Mouse (Mus musculus) heart, embryonic 13.5 days (tissue): Measurements from ENCODE around the gene Mark2. TPM values are rescaled to one million over a fixed set of nuclear protein-coding genes. Genes with fewer than 3 reads are reported as not detected.

Experiments used
- ATAC-seq: fragments of 200-750 bp; cut with Nextera tagmentation; 2 replicates; pipeline ENCODE4 v1.8.0; 2017; ENCODE audit warnings: moderate TSS enrichment; ENCODE audit not compliant: insufficient number of reproducible peaks, low FRiP score, low TSS enrichment; ENCODE audit errors: extremely low read depth
- H3K27ac ChIP-seq: fragments of 300-500 bp; sonication (generic); replicated peaks from 2 replicates; pipeline ENCODE4 v1.5.1; 2015; ENCODE audit warnings: moderate library complexity, mild to moderate bottlenecking, inconsistent platforms
- H3K27me3 ChIP-seq: fragments of 300-500 bp; sonication (generic); replicated peaks from 2 replicates; pipeline ENCODE4 v1.6.1; 2015; ENCODE audit warnings: mild to moderate bottlenecking, inconsistent platforms
- H3K36me3 ChIP-seq: fragments of 300-500 bp; sonication (generic); 2 replicates; pipeline ENCODE4 v1.6.1; 2015; ENCODE audit warnings: mild to moderate bottlenecking, inconsistent platforms
- H3K4me1 ChIP-seq: fragments of 300-500 bp; sonication (generic); 2 replicates; pipeline ENCODE4 v1.6.1; 2015; ENCODE audit warnings: inconsistent platforms
- H3K4me2 ChIP-seq: fragments of 300-500 bp; sonication (generic); 2 replicates; pipeline ENCODE4 v1.6.1; 2015; ENCODE audit warnings: inconsistent platforms, mild to moderate bottlenecking, moderate library complexity
- H3K4me3 ChIP-seq: fragments of 300-500 bp; sonication (generic); 2 replicates; pipeline ENCODE4 v1.5.1; 2015; ENCODE audit warnings: moderate library complexity, mild to moderate bottlenecking, inconsistent platforms
- H3K9ac ChIP-seq: fragments of 300-500 bp; sonication (generic); 2 replicates; pipeline ENCODE4 v1.6.1; 2015; ENCODE audit warnings: inconsistent platforms, mild to moderate bottlenecking, moderate library complexity
- H3K9me3 ChIP-seq: fragments of 300-500 bp; sonication (generic); 2 replicates; pipeline ENCODE4 v1.6.1; 2016; ENCODE audit warnings: inconsistent platforms
- WGBS: fragments of 180-500 bp; shearing (Covaris S2); methylation state at CpG from one replicate; pipeline ENCODE4 v1.1.7; 2015; ENCODE audit warnings: mixed read lengths; 5-methylcytosine and 5-hydroxymethylcytosine counted together
- polyA plus RNA-seq: library from polyadenylated mRNA; unstranded; fragments of >200 nt; fragmentation: Nextera tagmentation; extraction: Ambion mirVana; gene quantifications from 2 replicates; pipeline ENCODE4 v1.2.1, GENCODE M21; 2015

The Mark2 gene
- polyA plus RNA-seq, 1 experiment from 2014 or later, result 27.3 TPM

DNA sequence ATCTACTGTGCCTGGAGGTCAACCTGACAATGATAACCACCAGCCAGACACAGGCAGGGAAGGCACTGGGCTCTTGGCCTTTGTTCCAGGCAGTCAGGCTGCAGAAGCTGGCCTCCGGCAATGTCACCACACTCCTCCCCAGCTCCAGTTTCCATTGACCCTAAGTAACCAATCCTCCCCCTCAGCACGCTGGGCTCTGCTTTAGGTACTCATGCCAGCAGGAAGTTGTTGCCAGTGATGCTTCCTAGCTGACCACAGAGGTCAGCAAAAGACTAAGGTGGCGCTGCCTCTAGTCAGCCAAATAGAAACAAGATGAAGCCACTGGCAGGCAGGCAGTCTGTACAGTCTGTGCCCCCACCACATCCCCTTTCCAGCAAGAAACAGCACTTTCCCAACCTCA is 34.7 kb downstream of the Mark2 start:
- WGBS, result 57% methylated on average over 3 of the region's 3 CpGs

DNA sequence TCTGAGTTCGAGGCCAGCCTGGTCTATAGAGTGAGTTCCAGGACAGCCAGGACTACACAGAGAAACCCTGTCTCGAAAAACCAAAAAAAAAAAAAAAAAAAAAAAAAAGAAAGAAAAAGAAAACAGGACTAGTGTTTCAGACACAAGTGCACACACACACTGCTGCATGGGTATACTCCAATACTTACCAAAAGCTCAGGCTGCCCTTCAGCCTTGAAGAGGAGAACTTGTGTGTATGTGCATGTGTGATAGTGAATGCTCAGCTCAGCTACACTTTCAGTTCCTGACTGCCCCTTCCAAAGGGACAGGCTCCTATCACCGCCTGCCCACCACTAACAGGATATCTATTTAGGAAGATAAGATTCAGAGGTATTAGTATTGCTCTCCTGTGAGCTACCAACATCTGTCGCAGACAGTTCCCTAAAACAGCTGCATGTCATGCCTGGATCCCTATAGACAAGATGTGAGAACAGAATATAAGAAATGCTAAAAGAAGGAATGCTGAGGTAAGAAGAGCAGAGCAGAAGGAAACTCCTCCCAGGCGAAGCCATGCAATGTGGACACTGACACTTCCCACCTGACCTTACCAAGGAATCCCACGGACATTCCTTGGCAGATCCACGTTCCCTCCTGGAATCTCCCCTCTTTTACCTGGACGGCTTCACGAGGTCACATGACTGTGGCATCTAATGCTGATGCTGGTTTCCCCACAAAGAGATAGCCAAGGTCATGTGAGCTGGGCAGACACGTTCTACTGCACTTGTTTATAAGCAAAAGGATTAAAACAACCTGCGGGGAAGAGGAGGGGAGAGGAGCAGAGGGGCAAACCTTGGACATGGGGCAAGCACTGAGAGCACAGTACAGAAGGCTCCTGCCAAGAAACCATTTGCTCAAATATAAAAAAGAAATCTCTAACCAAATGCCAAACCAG is 36.0 kb downstream of the Mark2 start:
- no peak for ATAC-seq
- no peak overlapping the region for H3K4me3 ChIP-seq

More for the DNA sequence above, 34.7 kb downstream of the Mark2 start:
- no peaks in the 10 kb centered on the region for H3K27me3 ChIP-seq
- 0 out of 2 replicates have a peak overlapping the region, but pooled peaks have one; percentile 52 for H3K27ac ChIP-seq
- no peak for ATAC-seq
- no peak overlapping the region for H3K4me3 ChIP-seq
- H3K4me1 ChIP-seq, result peaks cover 84% of the 10 kb centered on the region
- no peak overlapping the region; the same call in 1 of the 2 replicates for H3K9ac ChIP-seq
- H3K4me2 ChIP-seq, result no peak overlapping the region
- no peaks in the 10 kb centered on the region for H3K36me3 ChIP-seq
- no peaks in the 10 kb centered on the region for H3K9me3 ChIP-seq

DNA sequence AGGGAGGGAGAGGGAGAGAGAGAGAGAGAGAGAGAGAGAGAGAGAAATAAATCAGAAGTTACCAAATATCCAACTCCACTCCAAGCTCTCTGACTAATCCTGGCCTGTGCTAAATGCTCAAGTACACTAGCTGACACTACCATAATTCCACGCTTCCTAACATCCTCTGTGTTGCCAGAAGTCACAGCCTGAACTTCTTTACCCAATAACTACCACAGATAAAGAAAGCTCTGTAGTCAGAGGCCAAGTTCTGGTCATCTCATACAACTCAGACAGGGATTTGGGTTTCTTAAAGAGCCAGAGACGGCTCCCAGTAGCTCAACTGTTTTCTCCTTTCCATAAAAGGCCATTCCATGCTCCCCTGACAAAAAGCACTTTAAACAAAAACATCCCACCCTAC is 36.9 kb downstream of the Mark2 start:
- H3K4me1 ChIP-seq, result peaks cover 70% of the 10 kb centered on the region

More for the DNA sequence above, 36.0 kb downstream of the Mark2 start:
- Histone ChIP-seq H3K27me3 (no peaks in the 10 kb centered on the region), H3K4me1 (peaks cover 78% of the 10 kb centered on the region), H3K9me3 (no peaks in the 10 kb centered on the region), H3K9ac (0 out of 2 replicates have a peak overlapping the region, but pooled peaks have one; percentile 26), H3K4me2 (no peak overlapping the region), H3K36me3 (no peaks in the 10 kb centered on the region), H3K27ac (peak overlapping the region; percentile 21; the same call in 1 of the 2 replicates)
- WGBS, result 50% methylated on average over 10 of the region's 11 CpGs

DNA sequence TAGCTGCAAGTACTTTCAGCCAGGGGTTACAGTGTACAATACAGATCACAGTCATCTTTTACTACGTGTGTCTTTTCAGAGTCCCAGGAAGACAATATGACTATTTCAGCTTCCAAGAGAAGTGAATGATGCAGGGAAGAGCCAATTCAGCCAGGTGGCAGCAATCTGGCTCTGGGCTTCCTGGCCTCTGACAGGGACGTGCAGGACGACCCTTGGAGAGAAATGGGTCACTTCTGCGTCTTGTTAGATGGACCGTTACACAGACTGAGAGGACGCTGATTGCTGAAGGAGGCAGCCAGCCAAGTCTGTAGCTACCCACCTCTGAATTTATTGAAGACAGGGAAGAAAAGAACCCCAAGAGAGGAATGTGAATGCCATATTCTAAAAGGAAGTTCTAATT is 37.9 kb downstream of the Mark2 start:
- Histone ChIP-seq H3K4me1 (peaks cover 68% of the 10 kb centered on the region), H3K9me3 (no peaks in the 10 kb centered on the region)
- WGBS, result 67% methylated on average over 6 of the region's 6 CpGs

More for the DNA sequence above, 36.9 kb downstream of the Mark2 start:
- no peak for ATAC-seq
- H3K4me2 ChIP-seq, result no peak overlapping the region
- H3K4me3 ChIP-seq, result no peak overlapping the region
- H3K27me3 ChIP-seq, result no peaks in the 10 kb centered on the region
- no peaks in the 10 kb centered on the region for H3K9me3 ChIP-seq
- H3K27ac ChIP-seq, result no peak overlapping the region; the same call in 1 of the 2 replicates
- WGBS, result 52% methylated on average over 2 of the region's 2 CpGs
- H3K36me3 ChIP-seq, result peaks cover 6% of the 10 kb centered on the region
- H3K9ac ChIP-seq, result no peak overlapping the region

DNA sequence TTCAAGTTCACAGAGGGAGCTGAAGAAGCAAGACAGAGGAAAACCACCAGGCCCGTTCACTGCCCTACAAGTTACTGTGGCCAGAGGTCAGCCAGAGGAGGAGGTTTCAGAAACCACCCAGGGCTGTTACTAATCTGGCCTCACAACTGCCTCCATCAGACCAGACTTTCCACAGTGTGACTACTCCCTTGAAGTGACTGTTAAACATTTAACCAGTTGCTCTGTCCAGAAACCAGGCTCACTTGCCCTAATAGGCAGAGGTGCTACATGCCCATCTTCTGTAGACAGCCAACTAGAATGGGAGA is 39.2 kb downstream of the Mark2 start:
- Histone ChIP-seq H3K27ac (peak overlapping the region; percentile 41; the same call in 1 of the 2 replicates), H3K4me2 (no peak overlapping the region), H3K9me3 (no peaks in the 10 kb centered on the region), H3K27me3 (no peaks in the 10 kb centered on the region), H3K9ac (no peak overlapping the region), H3K4me1 (peaks cover 60% of the 10 kb centered on the region), H3K4me3 (no peak overlapping the region), H3K36me3 (peaks cover 11% of the 10 kb centered on the region)
- 73% methylated on average over 1 of the region's 1 CpGs for WGBS
- ATAC-seq, result no peak

More for the DNA sequence above, 37.9 kb downstream of the Mark2 start:
- ATAC-seq, result no peak
- Histone ChIP-seq H3K27me3 (no peaks in the 10 kb centered on the region), H3K9ac (no peak overlapping the region), H3K4me3 (no peak overlapping the region), H3K4me2 (no peak overlapping the region), H3K36me3 (peaks cover 11% of the 10 kb centered on the region), H3K27ac (no peak overlapping the region)

DNA sequence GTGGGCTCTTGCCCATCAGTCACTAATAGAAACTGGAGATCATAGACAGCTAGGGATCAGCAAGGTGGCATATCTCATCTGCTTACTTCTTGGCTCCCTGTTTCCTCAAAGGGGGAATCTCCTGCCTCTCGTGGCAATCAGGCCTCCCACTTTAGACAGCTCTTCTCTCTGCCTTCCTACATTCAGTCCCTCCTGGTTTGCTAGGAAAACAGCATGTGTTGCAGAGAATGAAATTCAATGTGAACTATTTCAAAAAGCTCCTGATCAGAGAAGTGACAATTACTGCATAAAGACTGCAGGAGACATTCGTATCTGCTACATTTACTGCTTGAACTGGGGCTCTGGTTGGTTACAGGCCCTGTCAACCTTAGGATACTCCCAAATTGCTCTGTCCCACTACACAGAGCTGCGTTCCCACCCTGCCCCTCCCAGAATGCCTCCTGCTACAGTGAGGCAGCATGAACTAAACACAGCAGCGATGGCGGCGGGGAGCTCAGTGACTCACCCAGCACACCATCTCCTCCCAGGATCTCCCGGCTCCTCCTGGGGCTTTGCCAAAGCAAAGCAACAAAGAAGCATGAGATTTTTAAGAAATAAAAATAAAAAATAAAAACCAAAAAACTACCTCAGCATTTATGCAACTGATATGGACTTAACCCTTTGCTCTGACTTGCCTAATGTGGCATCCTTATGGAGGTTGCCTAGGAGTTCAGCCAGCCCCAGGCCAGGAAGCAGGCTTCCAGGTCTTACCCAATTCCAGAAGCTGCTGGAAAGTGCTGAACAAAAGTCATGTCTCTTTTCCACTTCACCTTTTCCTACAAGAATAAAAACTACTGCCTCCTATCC is 39.8 kb downstream of the Mark2 start:
- Histone ChIP-seq H3K4me2 (no peak overlapping the region), H3K27ac (peak overlapping the region; percentile 41; the same call in 1 of the 2 replicates), H3K9me3 (no peaks in the 10 kb centered on the region), H3K27me3 (no peaks in the 10 kb centered on the region), H3K9ac (no peak overlapping the region), H3K36me3 (peaks cover 11% of the 10 kb centered on the region), H3K4me1 (peaks cover 57% of the 10 kb centered on the region), H3K4me3 (no peak overlapping the region)
- ATAC-seq, result no peak
- 65% methylated on average over 7 of the region's 7 CpGs for WGBS

DNA sequence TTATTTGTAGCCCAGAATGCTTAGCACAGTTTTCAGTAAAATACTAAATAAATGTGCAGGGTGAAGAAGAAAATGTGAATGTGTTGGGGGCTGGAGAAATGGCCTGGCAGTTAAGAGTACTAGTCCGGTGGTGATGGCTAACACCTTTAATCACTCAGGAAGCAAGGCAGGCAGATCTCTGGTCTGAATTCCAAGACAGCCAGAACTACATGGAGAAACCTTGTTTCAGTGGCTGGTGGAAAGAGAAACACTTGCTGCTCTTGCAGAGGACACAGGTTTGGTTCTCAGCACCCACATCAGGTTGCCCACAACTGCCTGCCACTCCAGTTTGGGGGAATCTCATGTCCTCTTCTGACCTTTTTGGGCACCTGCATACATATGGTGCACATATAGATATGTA is 41.6 kb downstream of the Mark2 start:
- Histone ChIP-seq H3K27ac (no peak overlapping the region), H3K9ac (no peak overlapping the region), H3K4me3 (no peak overlapping the region), H3K27me3 (no peaks in the 10 kb centered on the region), H3K36me3 (peaks cover 18% of the 10 kb centered on the region), H3K9me3 (no peaks in the 10 kb centered on the region), H3K4me1 (peaks cover 52% of the 10 kb centered on the region), H3K4me2 (no peak overlapping the region)
- ATAC-seq, result no peak
- WGBS, result 77% methylated on average over 1 of the region's 1 CpGs

DNA sequence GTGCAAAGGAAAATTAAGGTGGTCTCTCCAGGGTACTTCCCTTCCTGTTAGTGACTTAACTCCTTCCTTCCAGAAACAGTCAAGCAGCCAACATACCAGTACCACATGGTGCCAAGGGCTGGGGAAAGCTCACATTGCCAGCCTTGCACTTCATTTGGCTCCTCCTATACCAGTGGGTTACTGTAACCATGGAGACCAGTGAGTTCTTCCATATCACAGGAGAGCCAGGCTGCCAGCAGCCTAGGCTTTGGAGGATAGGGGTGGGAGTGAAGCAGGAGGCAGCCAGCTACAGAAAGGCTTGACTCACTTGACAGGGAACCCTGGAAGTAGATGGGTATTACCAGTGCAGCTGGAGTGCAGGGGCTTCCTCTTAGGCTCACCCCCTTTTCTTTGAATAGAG is 42.6 kb downstream of the Mark2 start:
- no peaks in the 10 kb centered on the region for H3K9me3 ChIP-seq

DNA sequence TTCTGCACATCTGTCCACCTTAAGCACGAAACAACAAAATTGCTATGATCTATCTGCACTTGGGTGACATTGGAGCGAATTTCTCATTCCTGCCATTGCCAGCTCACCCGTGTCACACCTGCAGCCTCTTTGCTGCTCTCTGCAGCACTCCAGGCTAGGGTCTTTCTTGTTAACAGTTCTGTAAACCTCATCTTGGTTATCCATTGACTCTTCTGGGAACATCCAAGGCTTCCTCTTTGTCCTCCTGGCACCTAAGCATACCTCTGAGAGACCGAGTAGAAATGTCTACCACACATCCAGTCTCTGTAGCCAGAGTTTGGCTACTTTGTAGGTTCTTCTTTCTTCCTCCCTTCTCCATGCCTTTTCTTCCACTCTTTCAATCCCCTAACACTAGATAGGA is 45.7 kb downstream of the Mark2 start:
- H3K9ac ChIP-seq, result no peak overlapping the region
- H3K27me3 ChIP-seq, result no peaks in the 10 kb centered on the region
- no peak overlapping the region for H3K4me3 ChIP-seq
- 0 out of 2 replicates have a peak overlapping the region, but pooled peaks have one; percentile 52 for H3K4me2 ChIP-seq
- no peak for ATAC-seq
- no peaks in the 10 kb centered on the region for H3K9me3 ChIP-seq
- peaks cover 18% of the 10 kb centered on the region for H3K36me3 ChIP-seq
- H3K27ac ChIP-seq, result no peak overlapping the region
- peaks cover 62% of the 10 kb centered on the region for H3K4me1 ChIP-seq
- WGBS, result 79% methylated on average over 4 of the region's 4 CpGs

More for the DNA sequence above, 42.6 kb downstream of the Mark2 start:
- Histone ChIP-seq H3K27ac (no peak overlapping the region), H3K36me3 (peaks cover 18% of the 10 kb centered on the region), H3K4me3 (no peak overlapping the region), H3K4me2 (no peak overlapping the region), H3K9ac (no peak overlapping the region), H3K27me3 (no peaks in the 10 kb centered on the region), H3K4me1 (peaks cover 58% of the 10 kb centered on the region)
- ATAC-seq, result no peak

DNA sequence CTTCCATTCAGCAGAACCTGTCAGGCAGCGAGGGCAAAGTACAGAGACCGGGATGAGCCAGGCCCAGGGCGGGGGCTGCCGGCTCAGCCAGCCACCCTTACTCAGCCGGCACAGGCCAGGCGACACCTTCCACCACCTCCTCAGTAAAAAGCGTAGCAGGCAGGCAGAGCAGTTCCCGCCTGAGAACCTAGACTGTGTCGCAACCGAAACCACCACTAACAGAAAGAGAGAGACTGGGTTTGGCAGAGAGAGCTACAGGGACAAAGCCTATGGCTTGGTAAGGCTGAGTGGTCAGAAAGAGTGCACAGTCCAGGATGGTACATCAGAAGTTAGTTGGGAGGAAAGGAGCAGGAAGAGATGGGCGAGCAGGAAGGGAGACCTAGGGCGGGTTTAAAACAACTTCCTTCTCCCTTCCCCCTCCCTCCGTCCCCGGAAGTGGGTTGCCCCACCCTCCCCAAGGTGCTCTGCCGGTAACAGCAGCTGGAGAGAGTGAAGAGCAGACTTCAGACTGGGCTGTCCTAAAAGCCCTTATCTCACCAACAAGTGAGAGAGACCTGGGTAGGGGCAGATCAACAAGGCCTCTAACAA is 46.5 kb downstream of the Mark2 start:
- Histone ChIP-seq H3K4me2 (peak overlapping the region; percentile 52), H3K4me3 (peak overlapping the region; percentile 20; the same call in 1 of the 2 replicates), H3K9ac (peak overlapping the region; percentile 68), H3K4me1 (peaks cover 70% of the 10 kb centered on the region), H3K36me3 (peaks cover 22% of the 10 kb centered on the region), H3K27me3 (no peaks in the 10 kb centered on the region), H3K27ac (peak overlapping the region; percentile 68), H3K9me3 (no peaks in the 10 kb centered on the region)
- WGBS, result 40% methylated on average over 15 of the region's 15 CpGs
- ATAC-seq, result peak; percentile 34; the same call in 1 of the 2 replicates
